Mouse (Mus musculus) heart, embryonic 14.5 days (tissue): ENCODE results near the gene Maff. TPM values are rescaled to one million over a fixed set of nuclear protein-coding genes. Genes with fewer than 3 reads are reported as not detected.
A peak's percentile ranks its signal among the peaks of the same experiment; 100 is the strongest.

Experiments used
- ATAC-seq: fragments of 200-750 bp; cut with Nextera tagmentation; 2 replicates; pipeline ENCODE4 v1.8.0; 2017; ENCODE audit warnings: low read depth, moderate TSS enrichment; ENCODE audit not compliant: insufficient number of reproducible peaks, insufficient read depth, low FRiP score
- H3K27ac ChIP-seq, 2 experiments: fragments of 200-500 bp in 1 of 2; fragments of 300-500 bp in 1 of 2; sonication (generic) in 1 of 2; replicated peaks in 1 of 2; 2 replicates each; pipeline ENCODE4 v1.5.1; 2012 to 2014; ENCODE audit warnings: low read depth in 2 of 2, low read length in 2 of 2, control low read depth in 1 of 2, mild to moderate bottlenecking in 1 of 2, mixed read lengths in 1 of 2; ENCODE audit not compliant: control insufficient read depth in 1 of 2, insufficient read depth in 1 of 2
- H3K27me3 ChIP-seq: fragments of 300-500 bp; sonication (generic); 2 replicates; pipeline ENCODE4 v1.6.1; 2014; ENCODE audit warnings: mild to moderate bottlenecking, low read length, control low read depth; ENCODE audit not compliant: control insufficient read depth, insufficient read depth
- H3K36me3 ChIP-seq: fragments of 300-500 bp; sonication (generic); 2 replicates; pipeline ENCODE4 v1.6.1; 2014; ENCODE audit warnings: mild to moderate bottlenecking, control low read depth, low read length, mixed read lengths; ENCODE audit not compliant: control insufficient read depth, insufficient read depth
- H3K4me1 ChIP-seq, 2 experiments: fragments of 200-500 bp in 1 of 2; fragments of 300-500 bp in 1 of 2; sonication (generic) in 1 of 2; 2 replicates each; pipeline ENCODE4 v1.6.1; 2012 to 2014; ENCODE audit warnings: low read length in 2 of 2, control low read depth in 1 of 2, mixed read lengths in 1 of 2; ENCODE audit not compliant: control insufficient read depth in 2 of 2, insufficient read depth in 2 of 2
- H3K4me2 ChIP-seq: fragments of 300-500 bp; sonication (generic); 2 replicates; pipeline ENCODE4 v1.6.1; 2014; ENCODE audit warnings: mild to moderate bottlenecking, low read length
- H3K4me3 ChIP-seq, 2 experiments: fragments of 200-500 bp in 1 of 2; fragments of 300-500 bp in 1 of 2; sonication (generic) in 1 of 2; 2 replicates each; pipeline ENCODE4 v1.5.1; 2012 to 2014; ENCODE audit warnings: low read length in 2 of 2, mild to moderate bottlenecking in 2 of 2, control low read depth in 1 of 2, low read depth in 1 of 2, moderate library complexity in 1 of 2; ENCODE audit not compliant: control insufficient read depth in 1 of 2, insufficient read depth in 1 of 2
- H3K9ac ChIP-seq: fragments of 300-500 bp; sonication (generic); 2 replicates; pipeline ENCODE4 v1.6.1; 2014; ENCODE audit warnings: mild to moderate bottlenecking, low read length
- H3K9me3 ChIP-seq: fragments of 300-500 bp; sonication (generic); 2 replicates; pipeline ENCODE4 v1.6.1; 2016; ENCODE audit warnings: low read length, control low read depth; ENCODE audit not compliant: control insufficient read depth
- WGBS: fragments of 180-500 bp; shearing (Covaris S2); extraction: QIAGEN DNeasy Blood & Tissue Kit; methylation state at CpG from one replicate; pipeline ENCODE4 v1.1.7; 2014; 5-methylcytosine and 5-hydroxymethylcytosine counted together
- microRNA counts: library from miRNA; unstranded; fragments of <30 nt; microRNA quantifications from one replicate; lab custom pipeline; 2016
- microRNA-seq: library from miRNA; unstranded; fragments of <30 nt; microRNA quantifications from one replicate; pipeline ENCODE4, GENCODE M21; 2016
- polyA plus RNA-seq: library from polyadenylated mRNA; unstranded; fragments of >200 nt; fragmentation: Nextera tagmentation; extraction: Ambion mirVana; gene quantifications from 2 replicates; pipeline ENCODE4 v1.2.1, GENCODE M21; 2014

Gene Maff
- polyA plus RNA-seq, 1 experiment from 2014 or later = 2.2 TPM

DNA sequence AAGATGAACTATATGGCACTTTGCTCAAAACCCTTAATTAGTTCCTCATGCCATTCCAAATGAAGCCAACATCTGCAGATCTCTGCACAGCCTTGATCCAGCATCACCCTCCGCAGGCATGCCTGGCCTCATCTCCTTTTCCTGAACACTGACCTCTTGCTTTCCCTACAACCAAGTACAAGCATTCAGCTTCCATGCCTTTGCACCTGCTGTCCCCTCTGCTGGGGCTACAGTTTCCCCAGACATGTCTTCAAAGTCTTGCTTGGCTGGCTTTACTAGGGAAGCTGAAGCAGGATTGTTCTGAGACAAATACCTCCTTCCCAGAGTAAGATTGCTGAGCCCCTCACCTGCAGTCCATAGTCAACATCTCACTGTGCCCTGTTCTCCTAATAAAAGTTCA lies 57.9 kb downstream of the Maff start:
- H3K9me3 ChIP-seq = no peaks in the 10 kb centered on the region
- no peaks in the 10 kb centered on the region for H3K36me3 ChIP-seq
- WGBS = 65% methylated on average over 1 of the region's 1 CpGs
- H3K4me1 ChIP-seq = peaks cover 49 to 59% of the 10 kb centered on the region in 2 experiments
- ATAC-seq = no peak
- H3K27ac ChIP-seq = no peak overlapping the region
- H3K9ac ChIP-seq = no peak overlapping the region
- H3K4me3 ChIP-seq = no peak overlapping the region
- no peaks in the 10 kb centered on the region for H3K27me3 ChIP-seq
- peak overlapping the region; percentile 94 for H3K4me2 ChIP-seq

DNA sequence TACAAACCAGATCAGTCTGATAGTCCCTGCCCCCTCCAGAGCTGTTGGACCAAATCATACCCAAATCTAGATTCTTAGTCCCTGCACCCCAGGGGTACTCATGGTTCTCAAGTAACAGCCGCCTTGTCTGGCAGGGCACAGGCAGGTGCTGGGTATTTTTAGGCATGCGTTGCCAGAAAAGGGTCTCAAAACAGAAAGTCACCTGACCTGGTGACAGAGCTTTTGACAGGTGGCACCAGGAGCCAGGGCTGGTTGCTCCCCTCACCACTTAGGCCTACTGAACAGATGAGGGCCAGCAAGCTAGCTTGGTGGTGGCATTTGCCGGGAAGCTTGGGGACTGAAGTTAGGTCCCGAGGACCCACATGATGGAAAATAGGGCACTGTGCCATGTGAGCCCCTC lies 60.1 kb downstream of the Maff start:
- 56% methylated on average over 4 of the region's 4 CpGs for WGBS
- 0 out of 2 replicates have a peak overlapping the region, but pooled peaks have one; percentile 12 for H3K9ac ChIP-seq
- no peak overlapping the region for H3K27ac ChIP-seq
- ATAC-seq = no peak
- no peak overlapping the region for H3K4me3 ChIP-seq
- H3K36me3 ChIP-seq = no peaks in the 10 kb centered on the region
- H3K9me3 ChIP-seq = no peaks in the 10 kb centered on the region
- no peak overlapping the region for H3K4me2 ChIP-seq
- H3K27me3 ChIP-seq = no peaks in the 10 kb centered on the region
- peaks cover 28 to 38% of the 10 kb centered on the region in 2 experiments for H3K4me1 ChIP-seq

MicroRNAs within 50 kb of the gene (microRNA counts, 519-probe panel; counts per million panel counts)
- 322 counts per million, percentile 70 among the panel's probes with 10 or more counts for microRNA mmu-miR-1943 (lab: Ali Mortazavi, UCI)

Small RNA genes lying within 50 kb of the gene (microRNA-seq; reads per million reads assigned to microRNA genes)
- 5.3 reads per million, percentile 15 among the genes with 10 or more reads in this experiment for gene Mir1943

Other genes with a start within 250 kb of the Maff start
- 18.9 and 20.2 TPM in 2 replicates for gene Micall1, start 237.7 kb upstream of the Maff start, polyA plus RNA-seq
- gene Polr2f, start 205.6 kb upstream of the Maff start, polyA plus RNA-seq = 271 and 299 TPM in 2 replicates
- gene 1700088E04Rik, start 205.4 kb upstream of the Maff start, polyA plus RNA-seq = 5.6 and 8.4 TPM in 2 replicates
- 0.63 and 0.80 TPM in 2 replicates for gene Sox10, start 181.4 kb upstream of the Maff start, polyA plus RNA-seq
- gene Pick1, start 117.4 kb upstream of the Maff start, polyA plus RNA-seq = 19.2 and 24.5 TPM in 2 replicates
- gene Gm49486, start 117.2 kb upstream of the Maff start, polyA plus RNA-seq = 0.63 and 0.84 TPM in 2 replicates
- gene Slc16a8, start 91.9 kb upstream of the Maff start, polyA plus RNA-seq = 0.28 and 0.75 TPM in 2 replicates
- gene Baiap2l2, start 61.1 kb upstream of the Maff start, polyA plus RNA-seq = 9.1 and 13.9 TPM in 2 replicates
- gene Pla2g6, start 18.2 kb upstream of the Maff start, polyA plus RNA-seq = 10.9 and 11.7 TPM in 2 replicates
- 56.1 and 60.6 TPM in 2 replicates for gene Tmem184b, start 56.9 kb downstream of the Maff start, polyA plus RNA-seq
- gene Csnk1e, start 108.9 kb downstream of the Maff start, polyA plus RNA-seq = 83.0 and 95.1 TPM in 2 replicates
- gene Kcnj4, start 158.6 kb downstream of the Maff start, polyA plus RNA-seq = 0.20 TPM in 1 of 2 replicates, not detected in the other
- 42.2 and 54.1 TPM in 2 replicates for gene Kdelr3, start 169.8 kb downstream of the Maff start, polyA plus RNA-seq
- 49.1 and 57.6 TPM in 2 replicates for gene Ddx17, start 200.1 kb downstream of the Maff start, polyA plus RNA-seq